Mouse (Mus musculus) ES-E14 (cell line): ENCODE data around the gene Gm45711.

Experiments
- CHD2 ChIP-seq: IDR thresholded peaks from 2 replicates; pipeline ENCODE4 v1.6.1; 2014; ENCODE audit warnings: mild to moderate bottlenecking, low read depth, low read length, inconsistent platforms
- HCFC1 ChIP-seq: IDR thresholded peaks from 2 replicates; pipeline ENCODE4 v1.6.1; 2012; ENCODE audit warnings: low read length, inconsistent platforms, borderline replicate concordance; ENCODE audit not compliant: insufficient read depth
- MAFK ChIP-seq: IDR thresholded peaks from 2 replicates; pipeline ENCODE4 v1.6.1; 2014; ENCODE audit warnings: mild to moderate bottlenecking, low read depth, low read length, inconsistent platforms; ENCODE audit not compliant: insufficient read depth
- ZC3H11A ChIP-seq: IDR thresholded peaks from 2 replicates; pipeline ENCODE4 v1.6.1; 2012; ENCODE audit warnings: low read depth, mild to moderate bottlenecking, inconsistent platforms, low read length, borderline replicate concordance
- ZNF384 ChIP-seq: IDR thresholded peaks from 2 replicates; pipeline ENCODE4 v1.6.1; 2012; ENCODE audit warnings: low read depth, low read length, inconsistent platforms

GRCm38 (mm10) chr8:104234573-104234972 is 75.3 kb downstream of the Gm45711 start:
- no peak for TF ChIP-seq HCFC1
- TF ChIP-seq ZNF384, result no peak
- TF ChIP-seq MAFK, result no peak
- TF ChIP-seq CHD2, result no peak
- TF ChIP-seq ZC3H11A, result no peak
